Mouse (Mus musculus): ENCODE data around the gene Vps29.

Vps29 gene

GRCm38 (mm10) chr5:122336554-122337294 is 17.4 kb upstream of the Vps29 start:
- in situ Hi-C loops (cut with MseI, MboI), result no loop called here

GRCm38 (mm10) chr5:122342874-122343273 is 11.3 kb upstream of the Vps29 start:
- in situ Hi-C loops (cut with MseI, MboI), result loop anchor here in 1 of 2 experiments (5.0 kb wide), 1 partner anchor 76 kb away; no protein-coding TSS in a partner anchor

- in situ Hi-C loops (cut with MseI, MboI), result loop anchor here in 1 of 2 experiments (5.0 kb wide), 1 partner anchor 76 kb away; no protein-coding TSS in a partner anchor
These were observed 10.4 kb upstream of the Vps29 start for GRCm38 (mm10) chr5:122343768-122344167.

GRCm38 (mm10) chr5:122344260-122344659 is 9.9 kb upstream of the Vps29 start:
- in situ Hi-C loops (cut with MseI, MboI), result loop anchor here in 1 of 2 experiments (5.0 kb wide), 1 partner anchor 77 kb away; no protein-coding TSS in a partner anchor

GRCm38 (mm10) chr5:122345777-122346176 is 8.4 kb upstream of the Vps29 start:
- in situ Hi-C loops (cut with MseI, MboI), result loop anchor here in 1 of 2 experiments (5.0 kb wide), 1 partner anchor 78 kb away; no protein-coding TSS in a partner anchor

- in situ Hi-C loops (cut with MseI, MboI), result no loop called here
These were observed 411 bp downstream of the Vps29 start for GRCm38 (mm10) chr5:122354492-122355067.

GRCm38 (mm10) chr5:122371591-122372191 is 17.5 kb downstream of the Vps29 start, which contains the start of gene Gpn3:
Gpn3 (plus strand) TSS chr5:122371876.
- in situ Hi-C loops (cut with MseI, MboI), result no loop called here

- in situ Hi-C loops (cut with MseI, MboI), result no loop called here
These were observed 18.1 kb downstream of the Vps29 start, which contains the start of gene Fam216a for GRCm38 (mm10) chr5:122372192-122372769. Fam216a (minus strand) TSS chr5:122372364.

GRCm38 (mm10) chr5:122372878-122373277 is 18.7 kb downstream of the Vps29 start:
- in situ Hi-C loops (cut with MseI, MboI), result no loop called here

GRCm38 (mm10) chr5:122377101-122377833 is 23.1 kb downstream of the Vps29 start:
- in situ Hi-C loops (cut with MseI, MboI), result no loop called here

- in situ Hi-C loops (cut with MseI, MboI), result no loop called here
These were observed 24.0 kb downstream of the Vps29 start for GRCm38 (mm10) chr5:122378171-122378570.

- in situ Hi-C loops (cut with MseI, MboI), result no loop called here
These were observed 25.4 kb downstream of the Vps29 start for GRCm38 (mm10) chr5:122379374-122380155.

GRCm38 (mm10) chr5:122390006-122390405 is 35.8 kb downstream of the Vps29 start:
- in situ Hi-C loops (cut with MseI, MboI), result no loop called here

GRCm38 (mm10) chr5:122390671-122391070 is 36.5 kb downstream of the Vps29 start:
- in situ Hi-C loops (cut with MseI, MboI), result no loop called here

GRCm38 (mm10) chr5:122391178-122391785 is 37.1 kb downstream of the Vps29 start:
- in situ Hi-C loops (cut with MseI, MboI), result no loop called here

GRCm38 (mm10) chr5:122391786-122392180 is 37.6 kb downstream of the Vps29 start, which contains the start of gene Arpc3:
Arpc3 (plus strand) TSS chr5:122391878.
- in situ Hi-C loops (cut with MseI, MboI), result no loop called here

- in situ Hi-C loops (cut with MseI, MboI), result no loop called here
These were observed 38.2 kb downstream of the Vps29 start for GRCm38 (mm10) chr5:122392227-122393004.

- in situ Hi-C loops (cut with MseI, MboI), result no loop called here
These were observed 39.7 kb downstream of the Vps29 start for GRCm38 (mm10) chr5:122393887-122394286.

GRCm38 (mm10) chr5:122396791-122397190 is 42.6 kb downstream of the Vps29 start:
- in situ Hi-C loops (cut with MseI, MboI), result no loop called here

All from mouse trophoblast stem cell (cell line).